Mouse (Mus musculus): ENCODE results near the gene Sulf2.

DNA sequence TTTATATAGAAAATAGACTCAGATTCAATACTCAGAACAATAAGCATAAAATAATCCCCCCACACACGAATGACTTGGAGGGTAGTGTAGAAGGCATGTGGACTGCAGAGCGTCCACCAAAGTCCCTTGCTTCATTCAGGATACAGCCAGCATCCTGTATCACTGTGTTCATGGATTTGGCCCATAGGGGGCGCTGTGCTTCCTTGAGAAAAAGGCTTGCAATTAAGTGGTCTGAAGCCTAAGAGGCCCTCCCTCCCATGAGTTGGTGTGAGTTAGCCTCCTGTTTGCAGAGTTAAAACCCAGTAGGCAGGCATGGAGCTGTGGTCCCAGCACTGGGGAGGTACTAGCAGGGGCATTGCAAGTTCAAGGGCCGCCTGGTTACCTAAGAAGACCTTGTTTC is 47.1 kb downstream of the Sulf2 start:
- TF ChIP-seq CTCF (conservative IDR thresholded peaks at IDR 0.05 in 1 of 2, IDR thresholded peaks at IDR 0.05 in 1 of 2; ENCODE audit: low read depth in 2 of 2, low read length in 2 of 2) (peak; percentile 78 to 81), CHD2 (IDR thresholded peaks at IDR 0.05; ENCODE audit: low read length) (no peak), BHLHE40 (IDR thresholded peaks at IDR 0.05; ENCODE audit: low read depth, low read length) (no peak), POLR2A (IDR thresholded peaks at IDR 0.05; ENCODE audit: low read depth, low read length) (no peak), POLR2AphosphoS2 (IDR thresholded peaks at IDR 0.05; ENCODE audit: low read depth, low read length) (no peak), USF1 (IDR thresholded peaks at IDR 0.05; ENCODE audit: low read depth, low read length) (no peak), HCFC1 (IDR thresholded peaks at IDR 0.05; ENCODE audit: low read depth, low read length) (no peak), NELFE (IDR thresholded peaks at IDR 0.05; ENCODE audit: low read depth, low read length) (no peak), TCF12 (IDR thresholded peaks at IDR 0.05; ENCODE audit: low read depth, low read length) (no peak)
